Mouse (Mus musculus) hindbrain, embryonic 10.5 days (tissue): Measurements from ENCODE around the gene Pcp4. TPM values are rescaled to one million over a fixed set of nuclear protein-coding genes. Genes with fewer than 3 reads are reported as not detected.
"Not testable (repeated sequence)": the region's sequence is repeated elsewhere in the genome, so short reads cannot be mapped to it uniquely, and the experiment has no call there.

Source experiments
- DNase-seq: peaks from one replicate; pipeline ENCODE4 v3.0.0-alpha.2; 2017; ENCODE audit warnings: low spot score
- H3K27ac ChIP-seq: fragments of 300-500 bp; sonication (generic); 2 replicates; pipeline ENCODE4 v1.5.1; 2016; ENCODE audit warnings: mild to moderate bottlenecking, moderate library complexity
- H3K27me3 ChIP-seq: fragments of 300-500 bp; sonication (generic); 2 replicates; pipeline ENCODE4 v1.6.1; 2016; ENCODE audit warnings: mild to moderate bottlenecking; ENCODE audit not compliant: poor library complexity, insufficient read depth, severe bottlenecking
- H3K36me3 ChIP-seq: fragments of 300-500 bp; sonication (generic); 2 replicates; pipeline ENCODE4 v1.6.1; 2016; ENCODE audit warnings: mild to moderate bottlenecking, moderate library complexity
- H3K4me1 ChIP-seq: fragments of 300-500 bp; sonication (generic); replicated peaks from 2 replicates; pipeline ENCODE4 v1.6.1; 2016; ENCODE audit warnings: mild to moderate bottlenecking
- H3K4me3 ChIP-seq: fragments of 300-500 bp; sonication (generic); 2 replicates; pipeline ENCODE4 v1.5.1; 2016; ENCODE audit warnings: mild to moderate bottlenecking, moderate library complexity
- H3K9me3 ChIP-seq: fragments of 300-500 bp; sonication (generic); 2 replicates; pipeline ENCODE4 v1.6.1; 2016; ENCODE audit warnings: mild to moderate bottlenecking, moderate library complexity
- WGBS: fragments of 180-500 bp; shearing (Covaris S2); methylation state at CpG from one replicate; pipeline ENCODE4 v1.1.7; 2016; 5-methylcytosine and 5-hydroxymethylcytosine counted together
- polyA plus RNA-seq: library from polyadenylated mRNA; unstranded; fragments of >200 nt; fragmentation: Nextera tagmentation; extraction: Ambion mirVana; gene quantifications from 2 replicates; pipeline ENCODE4 v1.2.1, GENCODE M21; 2016

The Pcp4 gene
- polyA plus RNA-seq, result 6.5 and 35.1 TPM in 2 replicates

GRCm38 (mm10) chr16:96467445-96467844, at the start of gene Pcp4:
Pcp4 (plus strand) TSS chr16:96467606.
- Histone ChIP-seq H3K9me3 (no peaks in the 10 kb centered on the region), H3K4me1 (peaks cover 7% of the 10 kb centered on the region; the same call in 1 of the 2 replicates), H3K27me3 (no peaks in the 10 kb centered on the region), H3K27ac (no peak within 1 kb of the TSS), H3K36me3 (no peaks in the 10 kb centered on the region), H3K4me3 (no peak within 1 kb of the TSS)
- DNase-seq, result peak; percentile 78
- WGBS, result 12% methylated on average over 8 of the region's 8 CpGs

DNA sequence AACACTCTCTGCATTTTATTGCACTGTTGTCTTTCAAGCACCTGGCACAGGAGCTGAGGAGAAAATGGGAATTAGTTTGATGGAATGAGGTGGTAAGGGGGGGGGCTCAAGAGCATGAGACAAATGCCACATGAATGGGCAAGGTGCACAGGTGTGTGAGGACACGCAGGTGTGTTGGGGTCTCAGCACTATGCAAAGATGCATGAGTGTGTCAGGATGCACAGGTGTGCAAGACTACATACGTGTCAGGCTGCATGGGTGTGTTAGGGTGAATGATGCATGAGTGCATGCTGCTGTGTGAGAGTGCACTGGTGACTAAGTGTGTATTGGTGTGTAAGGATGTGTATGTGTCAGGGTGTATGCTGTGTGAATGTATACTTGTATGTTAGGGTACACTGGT, 42.4 kb upstream of the Pcp4 start:
- no peaks in the 10 kb centered on the region for H3K9me3 ChIP-seq
- DNase-seq, result no peak
- H3K36me3 ChIP-seq, result no peaks in the 10 kb centered on the region
- no peak overlapping the region for H3K27ac ChIP-seq
- no peak overlapping the region for H3K4me3 ChIP-seq
- WGBS, result 93% methylated on average over 2 of the region's 2 CpGs
- H3K27me3 ChIP-seq, result no peaks in the 10 kb centered on the region
- no peaks in the 10 kb centered on the region for H3K4me1 ChIP-seq

DNA sequence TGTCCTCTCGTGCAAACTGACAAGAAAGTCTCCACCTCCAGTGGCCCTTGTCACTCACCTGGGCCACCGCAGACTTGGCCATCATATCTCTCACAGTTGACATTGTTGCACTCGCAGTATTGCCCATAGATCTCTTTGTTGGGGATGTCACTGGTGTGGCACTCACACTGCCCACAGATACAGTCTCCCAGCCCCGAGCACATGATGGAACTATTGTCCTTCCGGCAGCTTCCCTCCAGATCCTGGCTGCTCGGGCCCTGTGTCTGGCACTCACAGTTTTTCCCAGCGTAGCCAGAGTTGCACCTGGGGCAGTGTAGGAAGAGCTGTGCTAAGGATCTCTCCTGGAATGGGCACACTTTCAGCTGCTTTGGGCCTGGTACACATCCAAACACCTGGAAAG, 40.7 kb upstream of the Pcp4 start:
- WGBS, result 86% methylated on average over 7 of the region's 7 CpGs
- Histone ChIP-seq H3K27me3 (no peaks in the 10 kb centered on the region), H3K9me3 (no peaks in the 10 kb centered on the region), H3K4me3 (no peak overlapping the region), H3K27ac (no peak overlapping the region), H3K4me1 (no peaks in the 10 kb centered on the region), H3K36me3 (no peaks in the 10 kb centered on the region)
- no peak for DNase-seq

DNA sequence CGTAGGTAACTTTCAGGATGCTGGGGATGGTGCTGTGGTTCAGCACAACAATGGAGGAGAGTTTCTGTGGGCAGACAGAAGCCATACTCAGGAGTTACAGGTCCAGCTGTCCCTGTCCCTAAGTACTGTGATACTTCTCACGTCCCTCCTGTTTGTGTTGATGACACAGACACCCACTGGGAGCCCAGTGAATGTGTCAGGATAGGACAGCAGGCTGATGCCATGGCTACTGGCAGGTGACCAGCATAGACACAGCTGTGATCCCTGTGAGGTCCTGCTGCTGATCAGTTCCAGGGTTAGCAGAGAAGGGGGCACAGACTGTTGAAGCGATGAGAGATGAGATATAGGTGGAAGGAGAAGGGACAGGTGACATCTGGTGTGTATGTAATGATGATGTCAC, 38.4 kb upstream of the Pcp4 start:
- no peak for DNase-seq
- Histone ChIP-seq H3K4me1 (no peaks in the 10 kb centered on the region), H3K27me3 (no peaks in the 10 kb centered on the region), H3K36me3 (no peaks in the 10 kb centered on the region), H3K4me3 (no peak overlapping the region), H3K27ac (no peak overlapping the region), H3K9me3 (no peaks in the 10 kb centered on the region)
- 70% methylated on average over 3 of the region's 3 CpGs for WGBS

GRCm38 (mm10) chr16:96433266-96433665, 34.1 kb upstream of the Pcp4 start:
- no peak for DNase-seq
- Histone ChIP-seq H3K27me3 (no peaks in the 10 kb centered on the region), H3K4me1 (no peaks in the 10 kb centered on the region; the same call in 1 of the 2 replicates), H3K9me3 (no peaks in the 10 kb centered on the region), H3K27ac (no peak overlapping the region), H3K36me3 (no peaks in the 10 kb centered on the region), H3K4me3 (no peak overlapping the region)
- 85% methylated on average over 10 of the region's 10 CpGs for WGBS

DNA sequence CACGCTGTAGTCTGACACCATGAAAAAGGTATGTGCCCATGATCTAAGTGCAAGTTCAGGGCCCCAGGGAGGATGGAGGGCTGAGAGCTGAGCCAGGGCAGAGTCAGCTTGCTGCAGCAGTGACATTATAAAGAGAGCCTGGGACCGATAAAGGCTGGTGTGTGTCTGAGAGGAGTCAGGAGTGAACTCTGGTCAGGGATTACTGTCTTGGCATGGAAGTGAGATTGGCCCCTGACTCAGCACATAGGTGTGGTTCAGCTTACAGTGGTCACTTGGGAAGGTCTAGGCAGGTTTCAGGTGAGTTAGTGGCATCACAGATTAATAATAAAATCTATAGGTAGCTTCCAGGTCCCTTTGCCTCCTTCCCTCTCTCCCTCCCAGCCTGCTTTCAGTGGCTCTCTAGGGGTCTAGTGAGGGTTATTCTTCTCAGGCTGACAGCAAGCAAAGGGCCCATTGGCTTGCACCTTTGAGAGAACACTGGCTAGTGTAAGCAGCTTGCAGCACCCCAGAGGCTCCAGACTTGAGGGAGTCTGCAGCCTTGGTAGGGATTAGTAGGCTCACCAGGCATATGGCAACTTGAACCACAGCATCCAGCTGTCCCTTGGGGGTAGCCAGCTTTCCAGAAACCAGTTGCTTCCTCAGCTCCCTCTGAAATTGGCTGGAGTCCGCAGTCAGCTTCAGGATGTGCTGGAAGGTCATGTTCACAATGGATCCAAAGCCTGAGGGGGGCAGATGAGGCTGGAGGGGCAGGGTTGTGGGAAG, 33.2 kb upstream of the Pcp4 start:
- no peaks in the 10 kb centered on the region; the same call in none of the 2 replicates for H3K4me1 ChIP-seq
- no peaks in the 10 kb centered on the region for H3K9me3 ChIP-seq
- no peak for DNase-seq
- no peaks in the 10 kb centered on the region for H3K36me3 ChIP-seq
- 86% methylated on average over 3 of the region's 3 CpGs for WGBS
- no peak overlapping the region for H3K27ac ChIP-seq
- H3K4me3 ChIP-seq, result no peak overlapping the region
- H3K27me3 ChIP-seq, result no peaks in the 10 kb centered on the region

- H3K9me3 ChIP-seq, result no peaks in the 10 kb centered on the region
- DNase-seq, result no peak
- H3K36me3 ChIP-seq, result no peaks in the 10 kb centered on the region
- H3K27ac ChIP-seq, result no peak overlapping the region
- no peaks in the 10 kb centered on the region for H3K27me3 ChIP-seq
- H3K4me3 ChIP-seq, result no peak overlapping the region
- peaks cover 2% of the 10 kb centered on the region for H3K4me1 ChIP-seq
- WGBS, result 91% methylated on average over 5 of the region's 5 CpGs
Observed at GRCm38 (mm10) chr16:96438946-96439345, 28.5 kb upstream of the Pcp4 start.

DNA sequence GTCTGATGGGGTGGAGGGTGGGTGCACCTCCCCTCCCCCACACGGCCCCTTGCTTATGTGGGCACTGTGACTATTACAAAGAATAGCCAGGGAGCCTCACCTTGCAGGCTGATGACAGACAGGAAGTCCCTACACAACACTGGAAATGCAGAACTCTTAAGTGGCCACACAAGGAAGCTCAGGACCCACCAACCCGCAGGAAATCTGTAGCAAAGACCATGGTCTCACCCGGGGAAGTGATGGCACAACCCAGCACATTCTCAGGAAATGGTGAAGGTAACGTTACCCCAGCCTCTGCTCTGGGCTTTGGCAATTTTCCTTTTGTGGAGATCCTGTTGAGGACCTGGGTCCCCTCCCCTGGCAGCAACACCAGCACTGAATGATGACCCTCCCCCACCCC, 27.7 kb upstream of the Pcp4 start:
- no peak overlapping the region for H3K27ac ChIP-seq
- H3K4me1 ChIP-seq, result peaks cover 2% of the 10 kb centered on the region
- no peaks in the 10 kb centered on the region for H3K9me3 ChIP-seq
- no peak overlapping the region for H3K4me3 ChIP-seq
- no peak for DNase-seq
- 83% methylated on average over 4 of the region's 4 CpGs for WGBS
- H3K27me3 ChIP-seq, result no peaks in the 10 kb centered on the region
- H3K36me3 ChIP-seq, result no peaks in the 10 kb centered on the region

DNA sequence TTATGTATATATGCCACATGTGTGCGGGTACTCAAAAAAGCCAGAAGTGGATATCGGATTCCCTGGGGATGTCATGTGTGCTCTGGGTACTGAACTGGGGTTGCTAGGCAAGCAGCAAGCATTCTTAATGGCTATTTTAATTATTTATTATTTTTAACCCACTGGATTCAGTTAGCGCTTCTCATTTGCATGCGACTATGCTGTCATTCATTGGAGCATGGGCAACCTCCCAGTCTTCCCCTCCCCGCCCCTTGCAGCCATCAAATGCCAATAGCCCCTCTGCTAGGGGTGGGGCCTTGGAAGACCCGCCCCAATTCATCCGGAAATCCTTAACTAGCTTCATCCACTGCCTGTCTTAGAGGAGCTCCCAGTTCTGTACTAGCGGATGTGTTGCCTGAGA, 26.5 kb upstream of the Pcp4 start:
- Histone ChIP-seq H3K27me3 (no peaks in the 10 kb centered on the region), H3K4me3 (no peak overlapping the region), H3K36me3 (no peaks in the 10 kb centered on the region), H3K27ac (no peak overlapping the region), H3K9me3 (no peaks in the 10 kb centered on the region), H3K4me1 (peaks cover 2% of the 10 kb centered on the region)
- WGBS, result 85% methylated on average over 8 of the region's 8 CpGs
- DNase-seq, result no peak

- no peak for DNase-seq
- H3K27me3 ChIP-seq, result no peaks in the 10 kb centered on the region
- H3K9me3 ChIP-seq, result no peaks in the 10 kb centered on the region
- no peaks in the 10 kb centered on the region for H3K36me3 ChIP-seq
- peaks cover 2% of the 10 kb centered on the region for H3K4me1 ChIP-seq
- 91% methylated on average over 3 of the region's 3 CpGs for WGBS
- no peak overlapping the region for H3K4me3 ChIP-seq
- H3K27ac ChIP-seq, result no peak overlapping the region
Observed at GRCm38 (mm10) chr16:96441826-96442225, 25.6 kb upstream of the Pcp4 start.

GRCm38 (mm10) chr16:96443468-96443867, 23.9 kb upstream of the Pcp4 start, which contains the start of gene Itgb2l:
Itgb2l (minus strand) TSS chr16:96443619.
- no peaks in the 10 kb centered on the region for H3K36me3 ChIP-seq
- no peak within 1 kb of the TSS for H3K27ac ChIP-seq
- H3K4me3 ChIP-seq, result no peak within 1 kb of the TSS
- no peak for DNase-seq
- no peaks in the 10 kb centered on the region for H3K27me3 ChIP-seq
- H3K4me1 ChIP-seq, result peaks cover 2% of the 10 kb centered on the region; the same call in 1 of the 2 replicates
- no peaks in the 10 kb centered on the region for H3K9me3 ChIP-seq
- WGBS, result 83% methylated on average over 2 of the region's 2 CpGs

GRCm38 (mm10) chr16:96450871-96451270, 16.5 kb upstream of the Pcp4 start:
- H3K4me3 ChIP-seq, H3K27ac ChIP-seq, H3K9me3 ChIP-seq, DNase-seq, H3K36me3 ChIP-seq, H3K27me3 ChIP-seq, H3K4me1 ChIP-seq: not testable (repeated sequence)
- 95% methylated on average over 16 of the region's 16 CpGs for WGBS

DNA sequence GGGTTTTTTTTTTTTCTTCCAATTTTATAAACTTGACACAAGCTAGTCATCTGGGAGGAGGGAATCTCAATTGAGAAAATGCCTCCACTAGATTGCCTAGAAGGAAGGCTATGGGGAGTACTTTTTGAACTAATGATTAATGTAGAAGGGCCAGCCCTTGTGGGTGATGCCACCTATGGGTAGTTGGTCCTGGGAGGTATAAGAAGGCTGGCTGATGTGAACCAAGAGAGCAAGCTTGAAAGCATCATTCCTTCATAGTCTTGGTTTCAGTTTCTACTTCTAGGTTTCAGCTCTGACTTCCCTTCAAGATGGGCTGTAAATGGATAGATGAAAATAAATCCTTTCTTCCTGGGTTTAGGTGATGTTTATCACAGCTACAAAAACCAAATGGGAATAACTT, 13.3 kb upstream of the Pcp4 start:
- no peaks in the 10 kb centered on the region for H3K36me3 ChIP-seq
- no peak for DNase-seq
- H3K27me3 ChIP-seq, result no peaks in the 10 kb centered on the region
- no peaks in the 10 kb centered on the region for H3K9me3 ChIP-seq
- no peak overlapping the region for H3K27ac ChIP-seq
- no peaks in the 10 kb centered on the region for H3K4me1 ChIP-seq
- H3K4me3 ChIP-seq, result no peak overlapping the region

- H3K27ac ChIP-seq, result no peak overlapping the region
- 86% methylated on average over 5 of the region's 5 CpGs for WGBS
Observed at GRCm38 (mm10) chr16:96457612-96458011, 9.8 kb upstream of the Pcp4 start.

More at GRCm38 (mm10) chr16:96457612-96458011, 9.8 kb upstream of the Pcp4 start:
- DNase-seq, result no peak
- Histone ChIP-seq H3K27me3 (no peaks in the 10 kb centered on the region), H3K4me3 (no peak overlapping the region), H3K4me1 (no peaks in the 10 kb centered on the region), H3K9me3 (no peaks in the 10 kb centered on the region), H3K36me3 (no peaks in the 10 kb centered on the region)
